Mouse (Mus musculus): ENCODE results near the gene Nfic. TPM values are rescaled to one million over a fixed set of nuclear protein-coding genes. Genes with fewer than 3 reads are reported as not detected.

Nfic gene
- polyA plus RNA-seq, 1 experiment from 2014 or later = 30.8 TPM

DNA sequence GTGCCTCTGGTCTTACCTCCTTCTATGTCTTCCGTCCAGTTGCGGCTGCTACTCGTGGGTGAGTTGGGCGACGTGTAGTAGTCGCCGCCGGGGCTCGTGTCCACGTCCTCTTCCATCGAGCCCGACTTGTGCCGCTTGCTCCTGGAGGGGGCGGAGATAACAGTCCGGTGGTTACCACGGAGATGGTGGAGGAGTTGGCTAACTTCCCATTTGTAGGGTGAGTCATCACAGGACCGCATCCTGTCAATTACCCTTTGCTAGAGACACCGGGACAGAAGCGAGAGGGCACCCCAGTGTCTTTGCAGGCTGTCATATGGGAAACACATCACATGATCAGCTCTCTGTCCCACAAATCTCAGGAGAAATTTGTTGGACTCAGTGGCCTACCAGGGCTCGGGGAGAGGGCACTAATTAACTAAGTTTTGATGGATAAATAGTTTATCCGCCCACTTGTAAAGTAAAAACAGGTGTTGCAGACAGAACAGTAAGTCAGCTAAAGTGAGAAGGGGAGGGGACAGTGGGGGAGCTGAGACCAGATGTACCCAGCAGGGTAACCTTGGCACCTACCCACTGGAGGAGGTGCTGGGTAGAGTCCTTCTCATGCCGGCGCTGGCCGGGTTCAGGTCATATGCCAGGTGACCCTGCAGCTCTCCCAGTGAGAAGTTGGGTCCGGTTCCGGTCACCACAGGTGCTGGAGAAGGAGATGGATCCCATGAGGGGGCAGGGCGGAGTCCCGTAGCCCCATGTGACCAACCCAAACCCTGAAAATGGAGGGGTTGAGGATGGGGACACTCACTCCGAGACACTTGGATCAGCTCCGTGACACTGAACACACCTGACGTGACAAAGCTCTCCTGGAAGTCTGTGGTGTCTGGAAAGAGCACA, 47.7 kb downstream of the Nfic start:
- peaks cover 48% of the 10 kb centered on the region for H3K27me3 ChIP-seq
- H3K9me3 ChIP-seq = no peaks in the 10 kb centered on the region
- H3K36me3 ChIP-seq = peaks cover 46% of the 10 kb centered on the region
- peak overlapping the region; percentile 48 for H3K4me2 ChIP-seq
- peaks cover 90% of the 10 kb centered on the region for H3K4me1 ChIP-seq (replicated peaks)
- no peak for ATAC-seq (ENCODE audit: insufficient number of reproducible peaks, insufficient read depth, low FRiP score, low TSS enrichment, low read depth)
- WGBS = 15% methylated on average over 31 of the region's 31 CpGs
- peak overlapping the region; percentile 22 for H3K4me3 ChIP-seq (replicated peaks)
- peak overlapping the region; percentile 56; the same call in 1 of the 2 replicates for H3K27ac ChIP-seq
- peak overlapping the region; percentile 34; the same call in 1 of the 2 replicates for H3K9ac ChIP-seq (replicated peaks)

DNA sequence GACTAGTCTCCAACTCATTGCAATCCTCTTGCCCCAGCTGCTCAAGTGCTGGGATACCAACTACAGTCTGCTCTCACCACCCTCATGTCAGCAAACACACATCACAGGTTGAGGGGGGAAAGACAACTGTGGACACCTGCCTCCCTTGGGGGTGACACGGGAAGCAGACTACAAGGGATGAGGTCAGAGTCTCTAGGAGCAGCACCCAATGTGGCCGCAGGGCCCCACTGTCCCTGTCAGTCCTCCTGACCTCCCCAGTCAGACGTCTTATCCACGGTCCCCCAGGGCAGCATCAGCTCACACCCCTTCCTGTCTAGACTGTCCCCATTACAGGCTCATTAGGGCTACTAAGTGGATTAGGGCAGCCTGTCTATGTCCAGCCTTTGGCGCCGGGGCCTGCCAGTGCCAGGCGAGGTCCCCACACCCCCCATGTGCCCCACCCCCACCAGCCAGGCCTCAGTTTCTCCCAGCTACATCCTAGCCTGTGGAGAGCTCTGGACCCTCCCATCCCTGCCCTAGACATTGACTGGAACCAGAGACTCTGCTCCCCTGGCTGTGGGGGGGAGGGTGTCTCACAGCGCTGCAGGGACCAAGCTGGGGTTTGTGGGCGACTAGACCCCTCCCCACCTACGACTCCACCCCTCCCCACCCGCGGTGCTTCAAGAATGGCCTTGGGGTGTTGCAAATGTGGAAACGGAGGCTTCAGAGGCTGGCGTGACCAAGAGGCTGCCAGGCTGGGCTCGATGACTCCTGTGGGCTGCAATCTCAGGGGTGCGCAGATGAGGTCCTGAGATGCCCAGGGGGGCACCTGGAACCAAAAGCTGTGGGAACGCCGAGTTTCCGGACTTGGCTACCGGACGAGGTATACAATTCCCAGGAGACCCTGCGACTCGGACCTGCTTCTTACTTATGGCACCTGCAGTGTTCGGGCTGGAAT, 48.7 kb downstream of the Nfic start:
- peak overlapping the region; percentile 48 for H3K4me2 ChIP-seq
- peaks cover 90% of the 10 kb centered on the region for H3K4me1 ChIP-seq (replicated peaks)
- H3K27ac ChIP-seq = 0 out of 2 replicates have a peak overlapping the region, but pooled peaks have one; percentile 17
- peak overlapping the region; percentile 22 for H3K4me3 ChIP-seq (replicated peaks)
- 16% methylated on average over 24 of the region's 24 CpGs for WGBS
- no peaks in the 10 kb centered on the region for H3K9me3 ChIP-seq
- peaks cover 48% of the 10 kb centered on the region for H3K27me3 ChIP-seq
- H3K36me3 ChIP-seq = peaks cover 45% of the 10 kb centered on the region
- ATAC-seq (ENCODE audit: insufficient number of reproducible peaks, insufficient read depth, low FRiP score, low TSS enrichment, low read depth) = no peak
- H3K9ac ChIP-seq (replicated peaks) = peak overlapping the region; percentile 34; the same call in 1 of the 2 replicates

GRCm38 (mm10) chr10:81405588-81406201, 49.7 kb downstream of the Nfic start:
- Histone ChIP-seq H3K4me2 (no peak overlapping the region), H3K4me1 (replicated peaks) (peaks cover 91% of the 10 kb centered on the region), H3K9me3 (no peaks in the 10 kb centered on the region), H3K27ac (0 out of 2 replicates have a peak overlapping the region, but pooled peaks have one; percentile 17), H3K9ac (replicated peaks) (no peak overlapping the region), H3K36me3 (peaks cover 40% of the 10 kb centered on the region), H3K27me3 (peaks cover 50% of the 10 kb centered on the region), H3K4me3 (replicated peaks) (no peak overlapping the region)
- WGBS = 44% methylated on average over 13 of the region's 13 CpGs
- no peak for ATAC-seq (ENCODE audit: insufficient number of reproducible peaks, insufficient read depth, low FRiP score, low TSS enrichment, low read depth)

- Histone ChIP-seq H3K27ac (peak overlapping the region; percentile 35; the same call in 1 of the 2 replicates), H3K9ac (replicated peaks) (no peak overlapping the region), H3K4me1 (replicated peaks) (peaks cover 91% of the 10 kb centered on the region), H3K4me2 (no peak overlapping the region), H3K27me3 (peaks cover 60% of the 10 kb centered on the region), H3K36me3 (peaks cover 48% of the 10 kb centered on the region), H3K9me3 (no peaks in the 10 kb centered on the region), H3K4me3 (replicated peaks) (no peak overlapping the region)
- no peak for ATAC-seq (ENCODE audit: insufficient number of reproducible peaks, insufficient read depth, low FRiP score, low TSS enrichment, low read depth)
- WGBS = 62% methylated on average over 18 of the region's 18 CpGs
Observed at GRCm38 (mm10) chr10:81404720-81405119, 50.7 kb downstream of the Nfic start.

DNA sequence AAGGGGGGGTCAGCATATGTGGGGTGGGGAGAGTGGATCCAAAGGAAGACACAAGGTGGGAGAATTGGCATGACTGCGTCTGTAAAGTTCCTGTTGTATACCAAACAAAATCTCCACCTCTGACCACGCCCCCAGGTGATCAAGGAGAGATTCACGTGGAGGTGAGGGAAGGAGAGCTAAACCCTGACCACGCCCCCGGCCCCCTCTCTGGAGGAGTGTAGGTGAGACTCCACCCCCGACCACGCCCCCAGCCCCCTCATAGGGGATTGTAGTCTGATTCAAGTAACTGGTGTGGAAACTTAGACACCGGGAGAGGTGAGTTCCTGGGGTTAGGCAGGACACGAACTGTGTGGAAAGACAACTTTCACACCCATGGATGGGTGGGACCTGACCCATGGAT, 51.4 kb downstream of the Nfic start:
- H3K27me3 ChIP-seq = peaks cover 61% of the 10 kb centered on the region
- H3K4me3 ChIP-seq (replicated peaks) = no peak overlapping the region
- no peak overlapping the region for H3K27ac ChIP-seq
- H3K4me2 ChIP-seq = no peak overlapping the region
- no peak for ATAC-seq (ENCODE audit: insufficient number of reproducible peaks, insufficient read depth, low FRiP score, low TSS enrichment, low read depth)
- H3K4me1 ChIP-seq (replicated peaks) = peaks cover 89% of the 10 kb centered on the region
- no peaks in the 10 kb centered on the region for H3K9me3 ChIP-seq
- H3K9ac ChIP-seq (replicated peaks) = no peak overlapping the region
- WGBS = 15% methylated on average over 9 of the region's 9 CpGs
- H3K36me3 ChIP-seq = peaks cover 54% of the 10 kb centered on the region

- peaks cover 59% of the 10 kb centered on the region for H3K27me3 ChIP-seq
- H3K36me3 ChIP-seq = peaks cover 57% of the 10 kb centered on the region
Observed at GRCm38 (mm10) chr10:81403511-81403910, 51.9 kb downstream of the Nfic start.

DNA sequence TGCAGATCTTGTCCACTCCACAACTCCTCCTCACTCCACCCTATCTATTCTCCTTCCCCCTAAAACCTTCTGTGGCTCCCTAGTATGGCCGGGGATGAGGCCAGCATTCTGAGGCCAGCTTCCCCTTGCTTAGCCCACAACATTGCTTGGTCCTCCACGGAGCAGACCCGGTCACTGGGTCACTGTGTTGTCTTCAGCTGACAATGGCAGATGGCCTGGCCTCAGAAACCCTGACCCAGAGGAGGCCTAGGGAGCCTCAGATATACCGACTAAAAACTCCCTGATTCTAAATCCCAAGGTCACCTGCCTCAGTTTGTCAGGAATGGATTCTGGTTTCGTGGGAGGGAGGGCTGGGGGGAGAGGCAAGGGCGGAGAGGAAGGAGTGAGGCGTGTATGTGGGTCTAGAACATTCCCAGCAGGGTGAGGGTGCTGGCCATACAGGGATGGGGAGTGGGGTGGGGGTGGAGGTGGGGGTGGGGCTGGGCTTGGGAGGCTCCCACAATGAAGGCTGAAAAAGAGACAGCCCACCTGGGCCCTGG, 53.1 kb downstream of the Nfic start:
- Histone ChIP-seq H3K36me3 (peaks cover 62% of the 10 kb centered on the region), H3K4me3 (replicated peaks) (peak overlapping the region; percentile 17; the same call in 1 of the 2 replicates), H3K9me3 (no peaks in the 10 kb centered on the region), H3K4me2 (peak overlapping the region; percentile 50), H3K27me3 (peaks cover 46% of the 10 kb centered on the region), H3K27ac (peak overlapping the region; percentile 94), H3K4me1 (replicated peaks) (peaks cover 71% of the 10 kb centered on the region), H3K9ac (replicated peaks) (0 out of 2 replicates have a peak overlapping the region, but pooled peaks have one; percentile 31)
- 21% methylated on average over 7 of the region's 7 CpGs for WGBS
- ATAC-seq (ENCODE audit: insufficient number of reproducible peaks, insufficient read depth, low FRiP score, low TSS enrichment, low read depth) = peak; percentile 7; the same call in 1 of the 2 replicates

More at GRCm38 (mm10) chr10:81403511-81403910, 51.9 kb downstream of the Nfic start:
- H3K4me1 ChIP-seq (replicated peaks) = peaks cover 84% of the 10 kb centered on the region
- 54% methylated on average over 10 of the region's 10 CpGs for WGBS
- H3K27ac ChIP-seq = peak overlapping the region; percentile 94
- H3K9me3 ChIP-seq = no peaks in the 10 kb centered on the region
- peak overlapping the region; percentile 40; the same call in 1 of the 2 replicates for H3K9ac ChIP-seq (replicated peaks)
- H3K4me2 ChIP-seq = peak overlapping the region; percentile 50; the same call in 1 of the 2 replicates
- H3K4me3 ChIP-seq (replicated peaks) = no peak overlapping the region
- ATAC-seq (ENCODE audit: insufficient number of reproducible peaks, insufficient read depth, low FRiP score, low TSS enrichment, low read depth) = no peak

DNA sequence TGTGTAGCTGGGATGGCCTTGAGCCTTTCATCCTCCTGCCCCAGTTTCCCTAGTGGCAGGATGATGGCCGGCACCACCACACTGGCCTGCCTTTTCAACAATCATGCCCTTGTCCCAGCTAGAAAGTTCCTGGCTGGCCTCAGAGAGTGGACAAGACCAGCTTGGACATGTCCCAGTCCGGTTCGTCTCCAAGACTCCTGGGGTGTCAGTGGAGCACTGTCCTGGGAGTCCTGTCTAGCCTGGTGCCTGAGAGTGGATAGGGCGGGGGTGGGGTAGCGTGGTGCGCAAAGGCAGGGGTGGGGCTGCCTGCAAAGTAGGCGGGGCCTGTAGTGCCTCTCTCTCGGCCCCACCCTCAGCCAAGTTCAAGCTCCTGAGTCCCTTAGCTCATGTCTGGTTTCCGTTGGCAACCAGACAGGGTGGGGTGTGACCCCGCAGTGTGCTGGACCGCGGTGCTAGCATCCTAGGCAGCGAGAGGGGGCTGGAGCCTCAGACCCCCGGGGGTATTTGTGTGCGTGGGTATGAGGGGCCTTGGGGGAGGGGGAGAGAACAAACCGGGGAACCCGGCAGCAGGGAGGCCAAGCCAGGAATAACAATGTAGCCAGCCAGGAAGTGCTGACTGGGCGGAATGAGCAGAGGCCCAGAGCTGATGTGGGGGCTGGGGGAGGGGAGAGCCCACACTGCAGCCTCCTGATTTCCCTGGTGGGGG, 53.8 kb downstream of the Nfic start:
- Histone ChIP-seq H3K4me2 (peak overlapping the region; percentile 50), H3K4me1 (replicated peaks) (peaks cover 69% of the 10 kb centered on the region), H3K9ac (replicated peaks) (0 out of 2 replicates have a peak overlapping the region, but pooled peaks have one; percentile 31), H3K4me3 (replicated peaks) (peak overlapping the region; percentile 17; the same call in 1 of the 2 replicates), H3K36me3 (peaks cover 60% of the 10 kb centered on the region), H3K27me3 (peaks cover 40% of the 10 kb centered on the region), H3K9me3 (no peaks in the 10 kb centered on the region), H3K27ac (peak overlapping the region; percentile 94)
- WGBS = 6% methylated on average over 18 of the region's 18 CpGs
- ATAC-seq (ENCODE audit: insufficient number of reproducible peaks, insufficient read depth, low FRiP score, low TSS enrichment, low read depth) = peak; percentile 74

- H3K4me3 ChIP-seq (replicated peaks) = no peak overlapping the region
- H3K27ac ChIP-seq = peak overlapping the region; percentile 94
- H3K9me3 ChIP-seq = no peaks in the 10 kb centered on the region
- 23% methylated on average over 10 of the region's 10 CpGs for WGBS
- H3K27me3 ChIP-seq = peaks cover 35% of the 10 kb centered on the region
- H3K4me2 ChIP-seq = peak overlapping the region; percentile 50; the same call in 1 of the 2 replicates
- ATAC-seq (ENCODE audit: insufficient number of reproducible peaks, insufficient read depth, low FRiP score, low TSS enrichment, low read depth) = peak; percentile 3; the same call in 1 of the 2 replicates
- H3K4me1 ChIP-seq (replicated peaks) = peaks cover 67% of the 10 kb centered on the region
- peaks cover 55% of the 10 kb centered on the region for H3K36me3 ChIP-seq
- H3K9ac ChIP-seq (replicated peaks) = no peak overlapping the region
Observed at GRCm38 (mm10) chr10:81401205-81401520, 54.3 kb downstream of the Nfic start.
